Mouse (Mus musculus): Measurements from ENCODE around the gene Spx.
A peak's percentile ranks its signal among the peaks of the same experiment; 100 is the strongest.

The Spx gene

GRCm38 (mm10) chr6:142451381-142451780 lies 38.1 kb downstream of the Spx start:
- no peak for DNase-seq

- peak in 1 of 2 experiments; percentile 42 for DNase-seq
Measured at GRCm38 (mm10) chr6:142453311-142453710, 40.1 kb downstream of the Spx start.

GRCm38 (mm10) chr6:142455314-142455996 lies 42.2 kb downstream of the Spx start:
- DNase-seq, result no peak

GRCm38 (mm10) chr6:142458010-142458409 lies 44.8 kb downstream of the Spx start:
- no peak for DNase-seq

GRCm38 (mm10) chr6:142459017-142459678 lies 45.9 kb downstream of the Spx start:
- DNase-seq, result no peak

- DNase-seq, result no peak
Measured at GRCm38 (mm10) chr6:142462194-142462593, 49.0 kb downstream of the Spx start.

Measured in thymus, adult 18-20 months (tissue).